Mouse (Mus musculus): ENCODE measurements at regions not wholly inside any gene's neighbourhood (a gene's known extent, or its start where the extent isn't known, plus 50 kb on each side); places are given as distances from the start of the nearest gene placed in this dataset.

DNA sequence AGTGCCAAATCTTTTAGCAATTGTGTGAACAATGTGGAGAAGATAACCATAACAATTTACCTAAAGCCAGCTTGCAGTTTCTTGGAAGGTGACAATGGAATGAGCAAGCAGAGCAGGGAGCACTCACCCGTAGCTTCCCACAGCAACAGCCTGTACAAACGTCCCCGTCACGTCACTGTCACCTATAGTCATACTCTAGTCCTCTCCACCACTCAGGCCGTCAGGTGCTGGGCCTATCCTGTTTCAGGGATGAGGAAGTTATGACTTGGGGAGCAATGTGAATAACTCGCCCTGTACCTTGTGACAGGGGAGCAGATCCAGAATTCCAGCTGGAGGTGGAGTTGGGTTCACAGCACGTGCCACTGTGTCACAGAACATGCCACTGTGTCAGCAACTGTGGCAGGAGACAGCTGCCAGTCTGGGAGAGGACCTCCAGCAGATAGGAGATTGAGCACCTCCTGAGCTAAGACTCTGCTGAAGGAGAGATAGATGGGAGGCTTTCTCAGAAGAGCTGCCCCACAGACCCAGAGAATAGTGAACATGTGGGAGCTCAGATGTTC lies 73.4 kb upstream of the Egln3 start:
- DNase-seq (ENCODE audit: low read depth, low spot score), result no peak

DNA sequence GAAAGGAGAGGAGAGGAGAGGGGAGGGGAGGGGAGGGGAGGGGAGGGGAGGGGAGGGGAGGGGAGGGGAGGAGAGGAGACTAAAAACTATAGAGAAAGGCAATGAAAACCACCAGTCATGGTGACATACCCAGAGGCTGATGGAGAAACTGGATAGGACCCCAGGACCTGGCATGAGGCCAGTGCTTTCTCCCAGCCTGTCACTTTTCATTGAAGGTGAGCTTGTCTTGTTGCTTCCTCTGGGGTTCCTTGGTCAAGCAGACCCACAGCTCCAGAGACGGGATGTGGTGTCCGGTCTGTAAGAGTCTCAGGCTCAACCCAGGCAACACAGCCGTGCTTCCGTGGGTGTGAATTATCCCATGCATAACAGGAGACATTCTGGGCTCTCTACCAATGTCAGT lies 69.8 kb upstream of the Egln3 start:
- no peak for DNase-seq (ENCODE audit: low read depth, low spot score)

DNA sequence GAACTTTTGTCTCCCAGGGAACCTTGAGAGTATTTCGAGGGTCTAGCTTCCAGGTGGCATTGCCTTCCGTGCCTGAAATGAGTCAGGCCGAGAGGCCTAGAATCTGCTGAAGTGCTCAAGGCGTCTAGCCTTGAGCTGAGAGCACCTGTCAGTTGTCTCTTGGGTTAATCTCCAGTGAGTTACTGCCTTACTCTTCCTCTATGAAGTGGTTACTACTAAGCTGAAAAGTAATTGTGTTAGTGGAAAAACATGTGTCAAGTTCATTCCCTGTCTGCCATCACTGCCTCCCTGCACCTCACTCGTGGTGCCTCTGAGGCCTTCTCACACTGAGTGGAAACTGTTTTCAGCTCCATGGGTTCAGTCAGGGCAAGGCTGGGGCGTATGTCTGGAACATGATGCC lies 69.0 kb upstream of the Egln3 start:
- DNase-seq (ENCODE audit: low read depth, low spot score), result no peak

DNA sequence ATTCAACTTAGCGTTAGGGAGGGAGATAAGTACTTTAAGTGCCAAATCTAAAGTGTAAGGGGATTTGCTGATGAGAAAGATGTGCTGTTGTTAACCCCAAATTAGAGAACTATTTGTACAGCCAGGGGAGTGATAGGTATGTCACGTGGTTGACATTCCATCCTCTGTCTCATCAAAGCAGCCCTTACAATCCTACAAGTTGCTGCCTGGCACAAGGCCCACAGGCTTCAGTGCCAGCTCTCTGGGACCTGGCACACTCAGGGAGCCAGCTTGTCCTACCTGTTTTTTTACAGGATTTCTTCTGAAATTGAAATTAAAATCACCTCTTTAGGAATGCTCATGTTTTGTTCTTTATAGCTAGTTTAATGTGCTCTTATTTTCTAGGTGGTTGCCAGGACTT lies 68.6 kb upstream of the Egln3 start:
- DNase-seq (ENCODE audit: low read depth, low spot score), result no peak

DNA sequence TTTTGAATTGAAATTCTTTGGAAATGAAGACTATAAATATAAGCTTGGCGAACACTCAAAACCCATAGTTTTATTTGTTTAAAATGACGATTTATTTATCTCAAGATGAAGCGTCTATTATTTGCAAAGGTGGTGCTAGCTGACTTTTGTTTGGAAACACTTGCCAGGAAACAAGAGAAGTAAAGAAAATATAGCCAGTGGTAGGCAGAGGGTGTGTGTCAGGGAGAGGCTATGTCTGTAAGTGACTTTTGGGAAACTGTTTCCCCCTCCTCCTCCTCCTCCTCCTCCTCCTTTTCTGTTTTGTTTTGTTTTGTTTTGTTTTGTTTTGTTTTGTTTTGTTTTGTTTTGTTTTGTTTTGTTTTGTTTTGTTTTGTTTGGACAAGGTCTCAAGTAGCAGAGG lies 62.2 kb upstream of the Egln3 start:
- DNase-seq (ENCODE audit: low read depth, low spot score), result no peak

GRCm38 (mm10) chr12:54264893-54265835 lies 61.5 kb upstream of the Egln3 start:
- peak; percentile 68 for DNase-seq (ENCODE audit: low read depth, low spot score)

DNA sequence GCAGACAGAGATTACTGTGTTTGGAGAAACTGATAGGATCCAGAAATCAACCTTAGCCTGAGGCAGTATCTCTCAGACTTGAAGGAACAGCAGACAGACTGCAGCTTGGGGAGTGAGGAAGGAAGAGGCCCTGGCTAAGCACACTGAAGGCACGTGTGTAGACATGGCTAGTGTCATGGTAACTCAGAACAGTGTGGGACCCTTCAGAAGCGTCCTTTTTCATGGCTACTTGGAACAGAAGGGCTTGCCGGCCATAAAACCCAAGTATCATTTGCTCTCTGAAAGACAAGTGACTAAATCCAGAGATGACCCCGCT lies 60.7 kb upstream of the Egln3 start:
- DNase-seq (ENCODE audit: low read depth, low spot score), result no peak

DNA sequence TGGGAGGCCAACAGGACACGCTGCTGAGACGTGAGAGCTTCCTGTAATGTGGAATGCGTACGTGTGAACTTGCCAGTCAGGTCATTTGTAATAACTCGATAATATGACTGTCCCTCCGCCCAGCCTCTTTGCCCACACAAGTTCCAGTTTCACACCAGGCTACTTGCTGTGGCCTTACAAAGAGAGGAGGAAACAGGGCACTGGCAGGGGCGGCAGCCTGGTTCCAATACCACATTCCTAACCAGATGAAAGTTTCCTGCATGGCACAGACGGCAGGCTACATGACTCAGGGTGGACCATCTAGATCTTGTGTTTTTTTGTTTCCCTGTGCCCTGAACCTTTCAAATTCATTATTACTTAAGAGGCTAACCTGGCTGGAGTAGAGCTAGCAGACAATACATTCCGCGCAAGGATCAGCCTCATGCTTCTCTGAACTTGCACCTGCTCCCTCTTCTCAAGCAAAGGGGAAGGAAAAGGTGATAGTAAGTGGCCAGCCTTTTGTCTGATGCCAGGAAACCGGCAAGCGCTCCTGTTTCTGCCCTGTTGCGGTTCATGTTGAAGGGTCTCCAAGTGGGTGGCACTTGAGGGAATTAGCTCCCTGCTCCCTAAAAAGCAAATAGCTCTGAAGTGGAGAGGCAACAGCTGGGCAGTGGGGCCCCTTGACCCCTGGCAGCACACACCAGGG lies 60.2 kb upstream of the Egln3 start:
- no peak for DNase-seq (ENCODE audit: low read depth, low spot score)

DNA sequence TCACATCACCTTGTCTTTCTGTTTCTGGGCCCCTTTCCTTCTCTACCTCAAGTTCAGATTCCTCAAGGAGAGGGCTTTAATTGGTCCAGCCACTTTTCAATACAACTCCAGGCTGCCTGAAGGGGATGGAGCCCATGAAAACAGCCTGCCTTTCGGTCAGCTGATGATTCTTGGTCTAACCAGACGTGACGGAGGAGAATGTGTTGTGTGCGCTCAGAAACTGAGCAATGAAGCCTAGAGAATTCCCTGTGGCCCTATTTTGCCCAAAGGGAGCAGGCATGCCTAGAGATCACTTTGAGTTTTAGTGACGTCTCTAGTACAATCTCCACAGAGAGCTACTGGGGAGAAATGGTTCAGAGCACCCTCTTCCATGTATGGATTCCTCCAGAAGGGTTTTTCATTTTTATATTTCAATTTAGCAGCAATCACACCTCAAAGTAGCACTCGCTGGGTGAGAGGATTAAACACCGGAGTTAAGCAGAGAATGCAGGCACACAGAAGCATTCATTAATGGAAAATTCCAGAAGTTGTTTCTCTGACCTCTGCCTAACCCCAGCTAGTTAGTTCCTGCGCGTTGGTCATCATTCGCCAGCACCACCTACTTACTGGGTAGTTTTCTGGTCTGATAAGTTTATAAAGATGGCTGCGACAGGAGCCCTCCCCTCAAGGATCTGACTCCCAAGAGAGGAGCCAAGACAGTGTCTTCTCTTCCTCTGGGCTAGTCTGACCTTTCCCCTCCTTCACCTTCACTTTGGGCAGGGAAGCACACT lies 58.8 kb upstream of the Egln3 start:
- DNase-seq (ENCODE audit: low read depth, low spot score), result no peak

GRCm38 (mm10) chr12:54261426-54261825 lies 57.8 kb upstream of the Egln3 start:
- no peak for DNase-seq (ENCODE audit: low read depth, low spot score)

GRCm38 (mm10) chr12:54260502-54260901 lies 56.8 kb upstream of the Egln3 start:
- DNase-seq (ENCODE audit: low read depth, low spot score), result no peak

DNA sequence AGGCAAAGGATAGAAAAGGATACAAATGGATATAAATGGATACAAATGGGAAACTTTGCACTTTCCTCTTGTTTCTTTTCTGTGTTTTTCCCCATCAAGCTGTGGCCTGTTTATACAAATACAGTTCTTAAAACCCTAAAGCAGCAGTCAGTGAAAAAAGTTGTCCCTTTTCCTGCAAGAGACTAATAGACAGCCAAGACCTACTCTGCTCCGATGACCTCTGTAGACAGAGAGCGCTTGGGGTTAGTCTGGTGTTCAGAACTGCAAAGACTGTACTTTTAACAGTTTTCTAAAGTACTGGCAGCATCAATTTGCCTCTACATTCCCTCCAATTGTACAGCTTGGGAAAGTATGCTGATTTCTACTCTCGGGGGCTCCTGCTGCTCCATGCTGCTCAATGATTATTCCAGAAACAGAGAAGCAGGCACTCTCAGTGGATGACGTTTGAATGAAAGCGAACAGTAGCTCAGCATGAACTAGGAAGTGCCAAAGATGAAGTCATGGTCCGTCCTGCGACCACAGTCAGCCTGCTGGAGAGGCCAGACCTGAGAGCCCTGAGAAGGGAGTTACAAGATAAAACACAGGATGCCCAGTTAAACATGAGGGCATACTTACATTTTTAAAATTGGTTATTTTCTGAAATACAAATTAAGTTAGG lies 54.2 kb upstream of the Egln3 start:
- DNase-seq (ENCODE audit: low read depth, low spot score), result no peak

- DNase-seq (ENCODE audit: low read depth, low spot score), result no peak
Observed at GRCm38 (mm10) chr12:54256506-54257128, 53.0 kb upstream of the Egln3 start.
